In genomic region chr19:38027389-38027788, GRCm38 (mm10) we compare ENCODE assay signal across 18 mouse cellular contexts. TPM values are rescaled to one million over a fixed set of nuclear protein-coding genes. Genes with fewer than 3 reads are reported as not detected.
A peak's percentile ranks its signal among the peaks of the same experiment; 100 is the strongest.
DNase-seq lines count a peak whose midpoint lies in the region; ATAC-seq and TF ChIP-seq lines count a peak whose summit lies in the region.
"Had no signal": no experiment of that assay in that cellular context is flagged by ENCODE, and none has a peak within 500 bp of the region (broad histone marks: within the 10 kb centered on the region; RNA-seq: fewer than 3 reads in every experiment).

No protein-coding gene starts in this region.

- DNase-seq in heart, postnatal 25 days (ENCODE audit: low spot score): no peak
- no peak for DNase-seq in layer of hippocampus, adult 2 months (ENCODE audit: low spot score in 2 of 2)
- DNase-seq in layer of hippocampus, postnatal 25 days (ENCODE audit: extremely low spot score in 1 of 2, low spot score in 1 of 2): no peak
- DNase-seq in testis, postnatal 14 days (ENCODE audit: low spot score): no peak
- no peak for DNase-seq in urinary bladder, postnatal 25 days (ENCODE audit: low spot score)
- no peak for DNase-seq in cerebellum, postnatal 4 days (ENCODE audit: low spot score in 2 of 2)
- DNase-seq: adrenal gland, postnatal 36 days; cerebellum, postnatal 10 days; right cerebral cortex, postnatal 25 days had no signal

- 0 out of 2 replicates have a peak, but pooled peaks cover 4% of the 10 kb centered on the region for H3K27me3 ChIP-seq in heart, embryonic 15.5 days
- no peaks in the 10 kb centered on the region; the same call in 1 of the 2 replicates for H3K27me3 ChIP-seq in testis, adult 2 months (ENCODE audit: control insufficient read depth, insufficient read depth, low read length)
- H3K27me3 ChIP-seq: limb, embryonic 13.5 days had no signal

- no peak overlapping the region for H3K9ac ChIP-seq in heart, embryonic 15.5 days
- H3K9ac ChIP-seq: hindbrain, embryonic 12.5 days; limb, embryonic 13.5 days had no signal

- no peak for ATAC-seq in heart, embryonic 15.5 days (replicated peaks; ENCODE audit: insufficient number of reproducible peaks, insufficient read depth, low FRiP score, low read depth)
- ATAC-seq: forebrain, embryonic 14.5 days; midbrain, embryonic 16.5 days had no signal

- H3K4me2 ChIP-seq in heart, embryonic 15.5 days: no peak overlapping the region
- H3K4me2 ChIP-seq: hindbrain, embryonic 12.5 days; limb, embryonic 13.5 days had no signal

- intact Hi-C loops in heart, postnatal 25 days (cut with DNase I): no loop called here

- H3K4me3 ChIP-seq in heart, embryonic 15.5 days: no peak overlapping the region
- H3K4me3 ChIP-seq in layer of hippocampus, adult 2 months: no peak overlapping the region
- H3K4me3 ChIP-seq in testis, adult 2 months (ENCODE audit: control insufficient read depth, low read depth, low read length): no peak overlapping the region
- H3K4me3 ChIP-seq: heart, embryonic 10.5 days; hindbrain, embryonic 12.5 days; limb, embryonic 13.5 days; megakaryocyte, embryonic 14.5 days had no signal

- H3K9me3 ChIP-seq in heart, embryonic 15.5 days (replicated peaks): no peaks in the 10 kb centered on the region
- H3K9me3 ChIP-seq: heart, embryonic 10.5 days; hindbrain, embryonic 12.5 days; limb, embryonic 13.5 days; megakaryocyte, embryonic 14.5 days had no signal

- no peak for TF ChIP-seq POLR2A in testis, adult 2 months (IDR thresholded peaks at IDR 0.05; ENCODE audit: control insufficient read depth, low read depth, low read length)

- no peaks in the 10 kb centered on the region for H3K36me3 ChIP-seq in heart, embryonic 15.5 days
- no peaks in the 10 kb centered on the region for H3K36me3 ChIP-seq in testis, adult 2 months (ENCODE audit: control insufficient read depth, insufficient read depth, low read length)
- H3K36me3 ChIP-seq: heart, embryonic 10.5 days; hindbrain, embryonic 12.5 days; limb, embryonic 13.5 days had no signal

- H3K27ac ChIP-seq in heart, embryonic 15.5 days: peak overlapping the region; percentile 34
- H3K27ac ChIP-seq in layer of hippocampus, adult 2 months: peak overlapping the region; percentile 0; the same call in 1 of the 2 replicates
- peak overlapping the region; percentile 9; the same call in 1 of the 2 replicates for H3K27ac ChIP-seq in testis, adult 2 months (ENCODE audit: control insufficient read depth, insufficient read depth, low read depth, low read length)
- H3K27ac ChIP-seq: heart, embryonic 10.5 days; hindbrain, embryonic 12.5 days; limb, embryonic 13.5 days had no signal

- H3K4me1 ChIP-seq in heart, embryonic 15.5 days (replicated peaks): peaks cover 49% of the 10 kb centered on the region
- peaks cover 12% of the 10 kb centered on the region for H3K4me1 ChIP-seq in testis, adult 2 months (ENCODE audit: control insufficient read depth, insufficient read depth, low read length)

- WGBS in heart, embryonic 15.5 days: 81% methylated on average over 6 of the region's 6 CpGs

- TF ChIP-seq CTCF in layer of hippocampus, adult 2 months (conservative IDR thresholded peaks at IDR 0.05): no peak
- no peak for TF ChIP-seq CTCF in testis, adult 2 months (IDR thresholded peaks at IDR 0.05; ENCODE audit: control insufficient read depth, insufficient read depth, insufficient replicate concordance, low read depth, low read length)

RNA-seq across cellular contexts. Expression of gene Myof, which starts 16.0 kb away (rescaled TPM):
- 5.5 and 7.8 TPM in 2 replicates for polyA plus RNA-seq in heart, embryonic 15.5 days (2015; fragmentation: Nextera tagmentation; extraction: Ambion mirVana)
- total RNA-seq in heart, postnatal 25 days (2021): 10 to 100 TPM in 1 of 2 experiments, 1 to 10 TPM in 1; 9.5 to 10.3 TPM
- total RNA-seq in layer of hippocampus, adult 2 months (2021): 1 to 10 TPM; 4.3 to 5.0 TPM
- 1 to 10 TPM; 3.2 to 3.8 TPM for total RNA-seq in layer of hippocampus, postnatal 25 days (2021)
- polyA plus RNA-seq in testis, adult 2 months (2012; rRNA removed): 1.7 and 3.6 TPM in 2 replicates

RNA-seq across cellular contexts. Expression of gene Cep55, which starts 27.4 kb away (rescaled TPM):
- 24.6 and 26.4 TPM in 2 replicates for polyA plus RNA-seq in heart, embryonic 15.5 days (2015; fragmentation: Nextera tagmentation; extraction: Ambion mirVana)
- total RNA-seq in heart, postnatal 25 days (2021): under 1 TPM; 0.50 to 0.78 TPM
- under 1 TPM; 0.64 to 0.74 TPM for total RNA-seq in layer of hippocampus, adult 2 months (2021)
- total RNA-seq in layer of hippocampus, postnatal 25 days (2021): under 1 TPM; 0.35 to 0.76 TPM
- 9.6 and 11.6 TPM in 2 replicates for polyA plus RNA-seq in testis, adult 2 months (2012; rRNA removed)
- total RNA-seq: gastrocnemius, adult 18-20 months had no signal
